Mouse (Mus musculus) large intestine, adult 2 months (tissue): ENCODE data around the gene Pfdn2. TPM values are rescaled to one million over a fixed set of nuclear protein-coding genes. Genes with fewer than 3 reads are reported as not detected.

Source experiments
- DNase-seq: peaks from one replicate; pipeline ENCODE4 v3.0.0-alpha.2; 2012; ENCODE audit warnings: low read depth, low spot score
- WGBS: fragments of 180-500 bp; shearing (Covaris S2); methylation state at CpG from one replicate; pipeline ENCODE4 v1.1.7; 2018; 5-methylcytosine and 5-hydroxymethylcytosine counted together
- polyA plus RNA-seq: library from polyadenylated mRNA; depleted of rRNA; stranded (reverse); fragments of >200 nt; gene quantifications from 2 replicates; pipeline ENCODE4 v1.2.3, GENCODE M21; 2012; rRNA removed

The Pfdn2 gene
- polyA plus RNA-seq, 1 experiment, result 10.3 TPM

DNA sequence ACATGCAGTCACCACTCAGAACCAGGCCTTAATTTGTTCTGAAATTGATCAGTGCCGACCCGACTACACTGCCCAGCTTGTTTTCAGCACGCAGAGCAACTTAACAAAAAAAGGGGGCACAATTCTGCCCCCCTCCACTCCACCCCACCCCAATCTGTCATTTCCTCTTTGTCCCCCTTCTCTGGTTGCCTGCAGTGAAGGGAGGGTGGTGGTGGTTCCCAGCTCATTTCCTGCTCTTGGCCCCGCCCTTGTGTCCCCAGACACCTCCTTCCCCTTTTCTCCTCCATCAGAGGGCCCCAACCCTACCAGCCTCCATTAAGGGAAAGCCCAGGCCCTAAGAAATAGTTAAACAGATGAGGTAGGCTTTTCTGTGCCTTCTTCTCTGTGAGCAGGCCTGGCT lies 44.6 kb downstream of the Pfdn2 start:
- WGBS, result 54% methylated on average over 4 of the region's 4 CpGs
- DNase-seq, result no peak

DNA sequence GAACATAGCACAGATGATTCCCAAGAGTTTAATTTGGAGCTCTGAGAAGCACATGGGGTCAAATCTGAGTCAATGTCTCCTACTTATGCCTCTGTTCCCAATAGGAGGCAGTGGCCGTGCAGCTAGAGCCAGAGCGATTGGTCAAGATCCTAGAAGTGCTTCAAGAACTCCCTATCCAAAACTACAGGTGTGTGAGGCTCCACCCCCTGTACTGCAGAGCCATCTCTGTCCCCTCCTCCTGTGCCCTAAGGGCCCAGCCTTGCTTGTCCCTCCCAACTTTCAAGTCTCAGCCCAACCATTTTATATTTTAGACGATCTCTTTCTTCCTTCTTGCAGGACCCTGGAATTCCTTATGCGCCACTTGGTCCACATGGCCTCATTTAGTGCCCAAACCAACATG lies 56.4 kb downstream of the Pfdn2 start:
- WGBS, result 84% methylated on average over 4 of the region's 4 CpGs
- no peak for DNase-seq

DNA sequence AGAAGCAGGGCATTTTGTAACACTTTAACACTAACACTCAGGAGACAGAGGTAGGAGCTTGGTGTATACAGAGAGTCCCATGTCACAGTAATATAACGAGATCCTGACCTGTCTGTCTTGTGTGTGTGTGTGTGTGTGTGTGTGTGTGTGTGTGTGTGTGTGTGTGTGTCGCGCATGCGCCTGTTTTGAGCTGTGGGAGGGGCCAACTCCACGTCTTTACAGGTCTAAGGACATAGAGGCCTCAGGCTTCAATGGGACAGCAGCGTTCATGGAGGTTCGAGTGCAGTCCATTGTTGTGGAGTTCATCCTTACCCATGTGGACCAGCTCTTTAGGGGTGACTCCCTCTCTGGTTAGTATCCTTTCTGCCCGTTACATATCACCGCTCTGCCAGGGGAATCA lies 57.5 kb downstream of the Pfdn2 start:
- WGBS, result 81% methylated on average over 9 of the region's 9 CpGs
- DNase-seq, result no peak

DNA sequence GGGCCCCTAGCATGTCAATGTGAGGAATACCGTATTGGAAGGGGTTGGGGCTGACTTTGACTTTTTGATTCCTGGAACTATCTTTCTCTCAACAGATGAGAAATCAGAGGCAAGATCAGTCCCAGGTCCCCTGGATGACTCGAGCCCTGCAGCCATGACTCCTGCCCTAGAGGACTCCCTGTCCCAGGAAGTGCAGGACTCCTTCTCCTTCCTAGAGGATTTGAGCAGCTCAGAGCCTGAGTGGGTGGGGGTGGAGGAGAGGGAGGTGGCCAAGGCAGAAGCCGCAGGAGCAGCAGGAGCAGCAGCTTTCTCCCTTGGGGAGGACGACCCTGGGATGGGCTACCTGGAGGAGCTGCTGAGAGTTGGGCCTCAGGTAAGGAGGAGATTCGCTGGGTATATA lies 61.8 kb downstream of the Pfdn2 start:
- no peak for DNase-seq
- WGBS, result 73% methylated on average over 5 of the region's 5 CpGs

Other genes with a start within 250 kb of the Pfdn2 start
- 1.8 and 2.0 TPM in 2 replicates for gene Cfap126, start 231.8 kb upstream of the Pfdn2 start, polyA plus RNA-seq
- 308 and 341 TPM in 2 replicates for gene Sdhc, start 195.1 kb upstream of the Pfdn2 start, polyA plus RNA-seq
- 0.29 and 0.30 TPM in 2 replicates for gene Mpz, start 195.0 kb upstream of the Pfdn2 start, polyA plus RNA-seq
- 23.6 and 25.2 TPM in 2 replicates for gene Pcp4l1, start 149.4 kb upstream of the Pfdn2 start, polyA plus RNA-seq
- 3.8 and 22.7 TPM in 2 replicates for gene Nr1i3, start 131.7 kb upstream of the Pfdn2 start, polyA plus RNA-seq
- gene Tomm40l, start 123.2 kb upstream of the Pfdn2 start, polyA plus RNA-seq, result 23.1 and 24.0 TPM in 2 replicates
- 0.50 and 1.9 TPM in 2 replicates for gene Apoa2, start 120.6 kb upstream of the Pfdn2 start, polyA plus RNA-seq
- gene Fcer1g, start 111.3 kb upstream of the Pfdn2 start, polyA plus RNA-seq, result 56.2 and 58.5 TPM in 2 replicates
- 1.1 and 2.5 TPM in 2 replicates for gene Adamts4, start 95.2 kb upstream of the Pfdn2 start, polyA plus RNA-seq
- gene Ndufs2, start 94.3 kb upstream of the Pfdn2 start, polyA plus RNA-seq, result 167 and 181 TPM in 2 replicates
- 70.3 and 80.0 TPM in 2 replicates for gene B4galt3, start 75.3 kb upstream of the Pfdn2 start, polyA plus RNA-seq
- 21.9 and 34.8 TPM in 2 replicates for gene Ppox, start 64.5 kb upstream of the Pfdn2 start, polyA plus RNA-seq
- gene Usp21, start 57.7 kb upstream of the Pfdn2 start, polyA plus RNA-seq, result 30.0 and 36.4 TPM in 2 replicates
- 34.5 and 35.8 TPM in 2 replicates for gene Ufc1, start 50.6 kb upstream of the Pfdn2 start, polyA plus RNA-seq
- 44.3 and 50.3 TPM in 2 replicates for gene Dedd, start 16.5 kb upstream of the Pfdn2 start, polyA plus RNA-seq
- gene Nit1, start within 50 bp of the Pfdn2 start, polyA plus RNA-seq, result 46.5 and 54.7 TPM in 2 replicates
- gene Klhdc9, start 15.1 kb downstream of the Pfdn2 start, polyA plus RNA-seq, result 0.14 and 0.18 TPM in 2 replicates
- gene Nectin4, start 24.4 kb downstream of the Pfdn2 start, polyA plus RNA-seq, result 0.51 and 0.59 TPM in 2 replicates
- gene Arhgap30, start 43.3 kb downstream of the Pfdn2 start, polyA plus RNA-seq, result 7.0 and 10.2 TPM in 2 replicates
- gene Usf1, start 65.6 kb downstream of the Pfdn2 start, polyA plus RNA-seq, result 80.1 and 86.0 TPM in 2 replicates
- gene Tstd1, start 73.2 kb downstream of the Pfdn2 start, polyA plus RNA-seq, result 77.2 and 98.1 TPM in 2 replicates
- 160 and 191 TPM in 2 replicates for gene F11r, start 91.9 kb downstream of the Pfdn2 start, polyA plus RNA-seq
- gene Alyref2, start 157.8 kb downstream of the Pfdn2 start, polyA plus RNA-seq, result 3.8 and 5.1 TPM in 2 replicates
- 2,801 and 3,610 TPM in 2 replicates for gene Itln1, start 189.6 kb downstream of the Pfdn2 start, polyA plus RNA-seq
- 2.4 and 3.4 TPM in 2 replicates for gene Cd244a, start 213.5 kb downstream of the Pfdn2 start, polyA plus RNA-seq